Mouse (Mus musculus) heart, embryonic 16.5 days (tissue): ENCODE results near the gene Gm21981. TPM values are rescaled to one million over a fixed set of nuclear protein-coding genes. Genes with fewer than 3 reads are reported as not detected.

Experiments
- ATAC-seq: fragments of 200-750 bp; cut with Nextera tagmentation; replicated peaks from 2 replicates; pipeline ENCODE4 v1.8.0; 2017; ENCODE audit warnings: moderate number of reproducible peaks; ENCODE audit not compliant: insufficient read depth, low FRiP score; ENCODE audit errors: extremely low read depth
- H3K27ac ChIP-seq: fragments of 300-500 bp; sonication (generic); 2 replicates; pipeline ENCODE4 v1.5.1; 2014; ENCODE audit warnings: mild to moderate bottlenecking, low read length, control low read depth, moderate library complexity
- H3K27me3 ChIP-seq: fragments of 300-500 bp; sonication (generic); 2 replicates; pipeline ENCODE4 v1.6.1; 2014; ENCODE audit warnings: low read length, mixed read lengths; ENCODE audit not compliant: control insufficient read depth, insufficient read depth
- H3K36me3 ChIP-seq: fragments of 300-500 bp; sonication (generic); 2 replicates; pipeline ENCODE4 v1.6.1; 2014; ENCODE audit not compliant: control insufficient read depth, insufficient read depth
- H3K4me1 ChIP-seq: fragments of 300-500 bp; sonication (generic); 2 replicates; pipeline ENCODE4 v1.6.1; 2014; ENCODE audit warnings: low read length, mixed read lengths; ENCODE audit not compliant: control insufficient read depth, insufficient read depth
- H3K4me2 ChIP-seq: fragments of 300-500 bp; sonication (generic); 2 replicates; pipeline ENCODE4 v1.6.1; 2014; ENCODE audit warnings: low read depth, mild to moderate bottlenecking, control low read depth, low read length
- H3K4me3 ChIP-seq: fragments of 300-500 bp; sonication (generic); 2 replicates; pipeline ENCODE4 v1.5.1; 2014; ENCODE audit warnings: mild to moderate bottlenecking, control low read depth, low read length
- H3K9ac ChIP-seq: fragments of 300-500 bp; sonication (generic); 2 replicates; pipeline ENCODE4 v1.6.1; 2014; ENCODE audit warnings: low read length, control low read depth
- H3K9me3 ChIP-seq: fragments of 300-500 bp; sonication (generic); replicated peaks from 2 replicates; pipeline ENCODE4 v1.6.1; 2016; ENCODE audit warnings: low read length; ENCODE audit not compliant: control insufficient read depth
- WGBS: fragments of 180-500 bp; shearing (Covaris S2); extraction: QIAGEN DNeasy Blood & Tissue Kit; methylation state at CpG from one replicate; pipeline ENCODE4 v1.1.7; 2014; 5-methylcytosine and 5-hydroxymethylcytosine counted together
- polyA plus RNA-seq: library from polyadenylated mRNA; unstranded; fragments of >200 nt; fragmentation: Nextera tagmentation; extraction: Ambion mirVana; gene quantifications from 2 replicates; pipeline ENCODE4 v1.2.1, GENCODE M21; 2015

Gene Gm21981
- polyA plus RNA-seq, 1 experiment from 2014 or later = 0.39 TPM

DNA sequence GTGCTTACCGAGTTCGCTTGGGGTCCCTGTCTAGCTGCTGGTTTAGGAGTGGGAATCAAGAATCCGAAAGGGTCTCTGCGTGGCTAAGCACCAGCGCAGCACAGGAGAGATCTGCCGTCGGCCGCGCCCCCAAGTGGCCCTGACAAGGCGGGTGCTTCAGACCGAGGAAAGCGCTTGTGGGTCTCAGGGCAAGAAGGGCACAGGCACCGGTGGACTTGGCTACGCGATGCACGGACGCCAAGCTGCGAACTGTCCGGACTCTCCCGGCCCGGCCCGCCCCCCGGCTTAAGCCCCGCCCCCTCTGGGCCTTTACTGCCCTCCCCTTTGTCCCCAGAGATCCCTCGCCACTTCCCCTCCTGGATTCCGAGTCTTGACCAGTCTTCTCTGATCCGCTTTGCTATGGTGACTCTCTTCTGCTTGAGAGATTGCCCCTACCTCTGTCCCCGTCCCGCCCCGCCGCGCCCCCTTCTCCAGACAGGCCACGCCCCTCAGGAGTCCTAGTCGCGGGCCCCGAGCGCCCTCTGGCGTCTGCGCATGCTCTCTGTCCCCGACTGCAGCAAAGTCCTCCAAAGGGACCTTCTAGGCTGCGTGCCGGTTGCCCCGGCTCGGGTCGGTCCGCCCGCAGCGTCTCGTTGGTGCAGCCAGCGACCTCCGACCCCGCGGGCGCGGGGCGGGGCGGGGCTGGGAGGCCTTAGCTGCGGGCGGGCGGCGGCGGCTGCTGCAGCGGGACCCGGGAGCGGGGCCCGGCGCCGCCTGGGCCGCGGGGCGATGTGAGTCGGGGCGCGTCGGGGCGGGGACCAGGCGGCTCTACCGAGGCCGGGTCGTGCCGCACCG is 465 bp upstream of the Gm21981 start, which contains the start of gene Prickle4:
TSS of gene Prickle4 (minus strand) at position 234 of the 834 bp plus-strand sequence.
- Histone ChIP-seq H3K4me3 (peak within 1 kb of the TSS; percentile 78), H3K27me3 (peaks cover 3% of the 10 kb centered on the region; the same call in 1 of the 2 replicates), H3K4me1 (peaks cover 3% of the 10 kb centered on the region), H3K27ac (peak within 1 kb of the TSS; percentile 68), H3K9ac (peak within 1 kb of the TSS; percentile 87), H3K9me3 (no peaks in the 10 kb centered on the region), H3K4me2 (peak within 1 kb of the TSS; percentile 95), H3K36me3 (no peaks in the 10 kb centered on the region)
- peak; percentile 96 for ATAC-seq
- under 1% methylated on average over 57 of the region's 82 CpGs for WGBS

DNA sequence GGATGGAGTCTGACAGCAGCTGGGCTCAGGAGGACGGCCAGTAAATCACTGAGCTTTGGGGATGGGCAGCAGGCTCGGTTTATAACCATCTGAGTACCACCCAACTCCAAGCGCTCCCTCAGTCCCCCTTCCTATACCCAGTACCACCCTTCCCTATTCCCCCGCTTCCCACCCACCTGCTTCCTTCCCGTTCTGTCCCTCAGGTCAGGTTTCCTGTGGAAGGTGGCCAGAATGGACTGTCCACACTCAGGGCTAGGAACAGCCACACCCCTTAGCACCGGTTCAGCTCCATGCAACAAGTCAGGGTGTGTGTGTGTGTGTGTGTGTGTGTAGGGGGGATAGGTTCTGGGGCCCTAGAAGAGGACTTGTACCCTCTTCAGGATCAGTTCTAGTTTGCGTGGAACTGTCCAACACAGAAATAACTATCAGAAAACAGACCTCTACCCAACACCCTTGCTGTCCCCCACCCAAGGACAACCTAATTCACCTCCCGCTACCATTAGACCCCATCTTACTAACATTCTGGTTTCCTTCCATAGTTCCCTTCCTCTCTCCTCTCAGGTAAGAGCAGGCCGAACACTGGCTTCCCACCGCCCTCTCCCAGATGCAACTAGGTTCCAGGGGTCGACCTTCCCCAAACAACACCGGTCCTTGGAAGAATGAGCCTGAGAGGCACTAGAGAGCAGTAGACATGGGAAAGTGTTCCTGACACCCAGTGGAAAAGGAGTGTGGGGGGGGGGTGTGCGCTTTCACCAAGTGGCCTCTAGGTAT is 399 bp downstream of the Gm21981 start:
- Histone ChIP-seq H3K9me3 (no peaks in the 10 kb centered on the region), H3K9ac (peak overlapping the region; percentile 87), H3K4me2 (peak overlapping the region; percentile 95), H3K4me1 (peaks cover 9% of the 10 kb centered on the region), H3K4me3 (peak overlapping the region; percentile 78), H3K27ac (no peak overlapping the region), H3K36me3 (no peaks in the 10 kb centered on the region), H3K27me3 (peaks cover 3% of the 10 kb centered on the region; the same call in 1 of the 2 replicates)
- 39% methylated on average over 13 of the region's 13 CpGs for WGBS
- ATAC-seq = peak; percentile 2; the same call in 1 of the 2 replicates

DNA sequence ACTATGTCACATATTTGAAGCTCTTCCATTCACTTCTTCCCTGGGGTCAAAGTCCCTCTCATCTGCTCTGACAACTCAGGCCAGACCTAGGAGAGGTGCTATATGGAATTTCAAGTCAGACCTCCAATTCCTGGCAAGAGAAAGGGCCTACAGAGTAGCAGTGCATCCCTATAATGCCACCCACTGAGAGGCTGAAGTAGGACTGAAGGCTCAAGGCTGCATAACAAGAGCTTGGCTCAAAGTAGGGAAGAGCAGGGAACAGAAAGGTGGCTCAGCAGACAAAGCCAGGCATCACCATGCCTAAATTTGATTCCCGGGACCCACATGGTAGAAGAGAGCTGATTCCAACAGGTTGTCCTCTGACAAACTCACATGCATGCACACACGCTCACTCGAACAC is 2.6 kb downstream of the Gm21981 start:
- Histone ChIP-seq H3K4me1 (peaks cover 16% of the 10 kb centered on the region), H3K4me3 (no peak overlapping the region), H3K36me3 (no peaks in the 10 kb centered on the region), H3K27ac (no peak overlapping the region), H3K9me3 (no peaks in the 10 kb centered on the region), H3K4me2 (no peak overlapping the region), H3K9ac (no peak overlapping the region), H3K27me3 (peaks cover 3% of the 10 kb centered on the region; the same call in 1 of the 2 replicates)
- ATAC-seq = no peak
- WGBS = 88% methylated on average over 3 of the region's 3 CpGs

GRCm38 (mm10) chr17:47689894-47690293 is 4.4 kb downstream of the Gm21981 start:
- ATAC-seq = no peak
- Histone ChIP-seq H3K27ac (no peak overlapping the region), H3K9me3 (no peaks in the 10 kb centered on the region), H3K4me2 (no peak overlapping the region), H3K4me1 (peaks cover 16% of the 10 kb centered on the region), H3K27me3 (no peaks in the 10 kb centered on the region), H3K4me3 (no peak overlapping the region), H3K36me3 (peaks cover 9% of the 10 kb centered on the region), H3K9ac (no peak overlapping the region)
- 75% methylated on average over 8 of the region's 8 CpGs for WGBS

GRCm38 (mm10) chr17:47688608-47689575 is 5.4 kb downstream of the Gm21981 start, which contains the start of gene Frs3:
Gene Frs3 (plus strand): TSS chr17:47689030.
- Histone ChIP-seq H3K4me3 (peak within 1 kb of the TSS; percentile 95), H3K4me1 (peaks cover 13% of the 10 kb centered on the region), H3K9ac (peak within 1 kb of the TSS; percentile 91), H3K27me3 (no peaks in the 10 kb centered on the region), H3K4me2 (peak within 1 kb of the TSS; percentile 98), H3K36me3 (peaks cover 16% of the 10 kb centered on the region), H3K9me3 (no peaks in the 10 kb centered on the region), H3K27ac (peak within 1 kb of the TSS; percentile 86)
- peak; percentile 71 for ATAC-seq
- WGBS = 1% methylated on average over 58 of the region's 58 CpGs

DNA sequence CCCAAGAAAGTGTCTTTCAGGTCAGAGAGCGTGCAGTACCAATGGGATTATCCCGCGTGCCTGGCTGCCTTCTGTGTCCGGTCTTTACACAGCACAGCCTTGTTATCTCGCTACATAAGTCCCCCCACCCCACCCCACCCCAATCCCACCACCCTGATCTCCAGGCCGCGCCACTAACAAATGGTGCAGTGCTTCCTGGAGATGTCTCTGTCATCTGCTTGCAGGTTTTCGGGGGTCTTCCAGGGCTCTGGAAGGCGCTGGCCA is 6.0 kb downstream of the Gm21981 start, which contains the start of gene Tomm6:
TSS of gene Tomm6 (minus strand) at position 43 of the 264 bp plus-strand sequence.
- Histone ChIP-seq H3K4me2 (peak within 1 kb of the TSS; percentile 98), H3K9me3 (no peaks in the 10 kb centered on the region), H3K9ac (peak within 1 kb of the TSS; percentile 91), H3K36me3 (peaks cover 16% of the 10 kb centered on the region), H3K4me1 (peaks cover 13% of the 10 kb centered on the region), H3K27me3 (no peaks in the 10 kb centered on the region), H3K27ac (peak within 1 kb of the TSS; percentile 86), H3K4me3 (peak within 1 kb of the TSS; percentile 95)
- WGBS = 0% methylated on average over 9 of the region's 9 CpGs
- ATAC-seq = no peak; the same call in 1 of the 2 replicates

DNA sequence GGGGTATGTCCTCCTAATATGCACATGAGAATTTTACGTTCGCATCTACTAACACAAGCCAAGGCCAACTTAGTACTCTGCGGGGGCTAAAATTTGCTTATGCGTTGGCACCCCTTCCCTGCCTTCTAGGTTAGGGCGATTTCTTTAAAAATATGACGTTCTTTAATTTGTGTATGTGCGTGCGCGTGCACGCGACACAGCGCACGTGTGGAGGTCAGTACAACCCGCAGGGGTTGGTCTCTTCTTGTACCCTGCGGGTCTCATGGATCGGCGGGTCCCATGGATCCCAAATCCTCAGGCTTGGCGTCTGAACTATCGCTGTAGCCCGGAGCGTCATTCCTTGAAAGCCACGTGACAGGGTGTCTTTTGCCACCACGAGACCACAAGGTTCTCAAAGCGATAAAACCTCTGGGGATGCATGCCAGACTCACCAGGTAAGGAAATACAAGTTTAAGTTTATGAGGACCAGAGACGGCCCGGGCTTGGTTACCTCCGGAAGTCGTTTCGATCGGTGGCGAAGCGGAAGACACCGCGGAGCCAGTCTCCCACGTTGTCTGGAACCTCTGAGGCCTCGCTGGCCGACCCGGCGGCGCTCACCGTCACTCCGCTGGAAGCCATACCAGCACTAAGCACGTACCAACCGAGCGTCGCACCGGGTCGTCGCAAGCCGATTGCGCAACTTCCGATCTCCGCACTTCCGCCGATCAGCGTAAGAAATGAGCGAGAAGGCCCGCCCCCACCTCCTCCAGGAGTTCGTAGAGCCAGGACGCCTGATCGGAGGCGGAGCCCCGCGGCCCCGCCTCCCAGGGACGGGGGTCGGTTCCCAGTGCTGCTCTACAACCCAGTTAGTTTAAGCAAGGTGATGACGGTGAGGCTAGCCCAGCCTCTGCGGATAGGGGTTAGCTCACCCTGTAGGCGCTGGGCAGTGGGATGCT is 6.6 kb downstream of the Gm21981 start:
- H3K9me3 ChIP-seq = no peaks in the 10 kb centered on the region
- under 1% methylated on average over 70 of the region's 70 CpGs for WGBS
- H3K36me3 ChIP-seq = peaks cover 16% of the 10 kb centered on the region
- H3K4me2 ChIP-seq = peak overlapping the region; percentile 98
- ATAC-seq = peak; percentile 82
- H3K27me3 ChIP-seq = no peaks in the 10 kb centered on the region
- H3K9ac ChIP-seq = peak overlapping the region; percentile 91
- H3K27ac ChIP-seq = peak overlapping the region; percentile 86
- H3K4me3 ChIP-seq = peak overlapping the region; percentile 95
- H3K4me1 ChIP-seq = peaks cover 13% of the 10 kb centered on the region
